Mouse (Mus musculus): Measurements from ENCODE around the gene Dmwd. TPM values are rescaled to one million over a fixed set of nuclear protein-coding genes. Genes with fewer than 3 reads are reported as not detected.

The Dmwd gene
- polyA plus RNA-seq (2015; fragmentation: Nextera tagmentation; extraction: Ambion mirVana): 14.5 and 21.0 TPM in 2 replicates

DNA sequence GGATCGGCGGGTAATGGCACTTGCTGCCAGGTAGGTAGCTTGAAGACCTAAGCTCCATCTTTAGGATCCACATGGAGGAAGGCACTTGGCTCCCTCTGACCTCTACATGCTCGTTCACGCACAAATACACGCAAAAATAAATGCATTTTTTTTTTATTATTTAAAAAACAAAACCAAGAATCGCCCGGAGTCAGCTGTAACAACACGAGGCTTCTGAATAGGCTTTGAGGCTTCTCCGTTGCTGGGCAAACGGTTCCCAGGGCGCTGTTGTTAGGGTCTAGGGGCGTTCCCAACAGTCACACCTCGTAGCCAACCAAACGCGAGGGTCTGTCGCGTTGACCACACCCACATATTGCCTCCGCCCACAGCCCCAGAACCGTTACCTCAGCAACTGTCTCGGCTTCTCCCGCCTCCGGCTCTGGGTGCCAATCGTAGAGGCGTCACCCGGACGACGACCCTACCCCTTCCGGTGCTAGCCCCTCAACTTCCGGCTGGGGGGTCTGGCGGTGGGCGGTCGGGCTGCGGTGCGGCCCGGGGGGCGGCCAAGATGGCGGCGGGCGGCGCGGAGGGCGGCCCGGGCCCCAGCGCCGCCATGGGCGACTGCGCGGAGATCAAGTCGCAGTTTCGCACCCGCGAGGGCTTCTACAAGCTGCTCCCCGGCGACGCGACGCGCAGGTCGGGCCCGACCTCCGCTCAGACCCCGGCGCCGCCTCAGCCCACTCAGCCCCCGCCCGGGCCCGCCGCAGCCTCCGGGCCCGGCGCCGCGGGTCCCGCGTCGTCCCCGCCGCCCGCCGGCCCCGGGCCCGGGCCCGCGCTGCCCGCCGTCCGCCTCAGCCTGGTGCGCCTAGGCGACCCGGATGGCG, at the start of gene Dmwd:
Gene Dmwd (plus strand): TSS at position 505 of the 863 bp plus-strand sequence.

DNA sequence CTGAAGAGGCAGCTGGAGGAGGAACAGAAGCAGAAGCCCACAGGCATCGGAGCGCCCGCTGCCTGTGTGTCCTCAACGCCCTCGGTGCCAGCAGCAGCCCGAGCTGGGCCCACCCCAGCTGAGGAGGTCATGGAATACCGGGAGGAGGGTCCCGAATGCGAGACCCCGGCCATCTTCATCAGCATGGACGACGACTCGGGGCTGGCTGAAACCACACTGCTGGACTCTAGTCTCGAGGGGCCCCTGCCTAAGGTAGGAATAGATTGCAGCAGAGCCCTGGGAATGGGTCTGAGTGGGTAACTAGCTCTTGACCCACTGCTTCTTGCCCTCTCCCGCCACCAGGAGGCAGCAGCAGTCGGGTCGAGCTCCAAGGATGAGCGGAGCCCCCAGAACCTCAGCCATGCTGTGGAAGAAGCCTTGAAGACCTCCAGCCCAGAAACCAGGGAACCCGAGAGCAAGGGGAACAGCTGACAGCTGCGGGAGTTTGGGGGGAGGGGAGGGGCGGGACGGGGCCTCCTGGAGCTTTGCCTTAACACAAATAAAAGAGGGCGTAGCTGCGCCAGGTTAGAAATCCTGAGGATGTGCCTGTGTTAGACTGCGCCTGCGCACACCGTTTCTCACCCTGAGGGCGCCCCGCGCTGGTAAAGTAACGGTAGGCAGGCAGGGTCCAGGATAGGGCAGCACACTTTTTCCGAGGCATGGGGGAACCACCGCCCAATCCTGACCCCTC, 21.8 kb upstream of the Dmwd start, which contains the start of gene Rsph6a:
Gene Rsph6a (plus strand): TSS at position 644 of the 730 bp plus-strand sequence.

DNA sequence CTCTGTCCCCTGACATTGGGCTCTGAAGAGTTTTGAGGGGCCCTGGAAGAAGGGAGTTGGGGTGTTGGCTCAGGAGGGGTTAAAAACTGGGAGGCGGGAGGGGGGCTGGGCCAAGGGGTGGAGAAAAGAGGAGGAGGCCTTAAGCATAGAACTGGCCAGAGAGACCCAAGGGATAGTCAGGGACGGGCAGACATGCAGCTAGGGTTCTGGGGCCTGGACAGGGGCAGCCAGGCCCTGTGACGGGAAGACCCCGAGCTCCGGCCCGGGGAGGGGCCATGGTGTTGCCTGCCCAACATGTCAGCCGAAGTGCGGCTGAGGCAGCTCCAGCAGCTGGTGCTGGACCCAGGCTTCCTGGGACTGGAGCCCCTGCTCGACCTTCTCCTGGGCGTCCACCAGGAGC, 7.7 kb downstream of the Dmwd start, which contains the start of gene Dmpk:
Gene Dmpk (plus strand): TSS at position 149 of the 400 bp plus-strand sequence.

DNA sequence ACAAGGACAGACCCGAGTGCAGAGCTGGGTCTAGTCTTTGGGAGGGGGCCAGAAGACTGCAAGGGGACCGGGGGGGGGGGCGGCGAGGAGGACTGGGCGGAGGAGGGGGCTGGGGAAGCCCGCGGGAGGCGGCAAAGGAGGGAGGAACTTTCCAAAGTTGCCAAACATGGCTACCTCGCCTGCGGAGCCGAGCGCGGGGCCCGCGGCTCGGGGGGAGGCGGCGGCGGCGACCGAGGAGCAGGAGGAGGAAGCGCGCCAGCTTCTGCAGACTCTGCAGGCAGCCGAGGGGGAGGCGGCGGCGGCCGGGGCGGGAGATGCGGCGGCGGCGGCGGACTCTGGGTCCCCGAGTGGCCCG, 18.4 kb downstream of the Dmwd start, which contains the start of gene Six5:
Gene Six5 (plus strand): TSS at position 124 of the 355 bp plus-strand sequence.

GRCm38 (mm10) chr7:19118028-19118771, 42.2 kb downstream of the Dmwd start, which contains the start of gene Gm4969:
Gene Gm4969, minus strand, starts transcription at chr7:19118368.

DNA sequence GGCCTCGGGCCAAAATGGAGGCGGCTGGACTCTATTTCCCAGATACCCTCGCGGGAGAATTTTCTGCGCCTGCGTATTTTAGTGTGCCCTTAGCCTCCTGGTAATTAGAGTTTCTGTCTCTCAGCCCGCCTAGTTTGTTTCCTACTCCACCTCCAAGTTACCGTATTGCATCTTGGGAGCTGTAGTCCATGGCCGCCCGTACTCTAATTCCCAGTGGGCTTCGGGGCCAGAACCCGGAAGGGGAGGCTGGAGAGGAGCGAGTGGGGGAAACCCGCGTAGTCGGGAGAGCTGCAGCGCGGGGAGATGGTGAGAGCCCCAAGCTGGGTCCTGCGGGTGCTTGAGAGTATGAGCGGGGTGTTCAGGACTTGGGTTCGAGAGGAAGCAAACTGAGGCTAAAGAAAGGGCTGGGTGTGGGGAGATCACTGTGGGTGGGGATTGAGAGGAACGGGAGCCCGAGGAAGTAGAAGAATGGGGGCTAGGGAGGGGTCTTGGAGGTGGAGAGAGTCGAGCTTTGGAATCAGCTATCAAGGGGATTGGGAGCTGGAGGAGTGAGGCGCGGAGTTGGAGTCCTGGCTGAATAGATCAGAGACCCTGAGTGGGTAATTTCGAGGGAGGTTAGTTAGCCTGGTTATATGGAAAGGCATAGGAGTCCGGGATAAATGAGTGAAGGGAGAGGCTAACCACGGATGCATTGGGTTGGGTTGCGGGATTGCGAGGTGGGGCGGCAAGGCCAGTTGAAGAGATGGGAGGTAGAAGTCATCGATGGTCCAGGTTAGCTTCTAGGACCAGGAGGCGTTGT, 43.8 kb downstream of the Dmwd start, which contains the start of gene Fbxo46:
Gene Fbxo46 (plus strand): TSS at position 229 of the 799 bp plus-strand sequence.

Small RNA genes lying within 50 kb of the gene (microRNA-seq; reads per million reads assigned to microRNA genes)
- 1.1 reads per million for gene Mir3100 (ENCODE audit: borderline replicate concordance, insufficient number of aligned reads)

Other genes starting within 250 kb of the Dmwd start
- 4.0 and 7.8 TPM in 2 replicates for gene Mill2, start 236.3 kb upstream of the Dmwd start, polyA plus RNA-seq (2015; fragmentation: Nextera tagmentation; extraction: Ambion mirVana)
- gene Pglyrp1, start 204.9 kb upstream of the Dmwd start, polyA plus RNA-seq (2015; fragmentation: Nextera tagmentation; extraction: Ambion mirVana): 7.2 and 13.5 TPM in 2 replicates
- 17.2 and 17.7 TPM in 2 replicates for gene Ccdc61, start 165.8 kb upstream of the Dmwd start, polyA plus RNA-seq (2015; fragmentation: Nextera tagmentation; extraction: Ambion mirVana)
- 0.58 and 0.68 TPM in 2 replicates for gene Nova2, start 150.3 kb upstream of the Dmwd start, polyA plus RNA-seq (2015; fragmentation: Nextera tagmentation; extraction: Ambion mirVana)
- gene Nanos2, start 88.8 kb upstream of the Dmwd start, polyA plus RNA-seq (2015; fragmentation: Nextera tagmentation; extraction: Ambion mirVana): 0.16 TPM in 1 of 2 replicates, not detected in the other
- 4.6 and 4.8 TPM in 2 replicates for gene Mypop, start 85.0 kb upstream of the Dmwd start, polyA plus RNA-seq (2015; fragmentation: Nextera tagmentation; extraction: Ambion mirVana)
- gene Irf2bp1, start 72.2 kb upstream of the Dmwd start, polyA plus RNA-seq (2015; fragmentation: Nextera tagmentation; extraction: Ambion mirVana): 15.6 and 16.6 TPM in 2 replicates
- gene Foxa3, start 52.7 kb upstream of the Dmwd start, polyA plus RNA-seq (2015; fragmentation: Nextera tagmentation; extraction: Ambion mirVana): 1.1 and 2.4 TPM in 2 replicates
- 14.9 and 20.6 TPM in 2 replicates for gene Sympk, start 51.9 kb upstream of the Dmwd start, polyA plus RNA-seq (2015; fragmentation: Nextera tagmentation; extraction: Ambion mirVana)
- not detected in 2 replicates for gene Rsph6a, start 21.5 kb upstream of the Dmwd start, polyA plus RNA-seq (2015; fragmentation: Nextera tagmentation; extraction: Ambion mirVana)
- 21.6 and 28.7 TPM in 2 replicates for gene Dmpk, start 7.6 kb downstream of the Dmwd start, polyA plus RNA-seq (2015; fragmentation: Nextera tagmentation; extraction: Ambion mirVana)
- 4.2 and 5.9 TPM in 2 replicates for gene Six5, start 18.4 kb downstream of the Dmwd start, polyA plus RNA-seq (2015; fragmentation: Nextera tagmentation; extraction: Ambion mirVana)
- gene Gm4969, start 42.1 kb downstream of the Dmwd start, polyA plus RNA-seq (2015; fragmentation: Nextera tagmentation; extraction: Ambion mirVana): 0.33 and 0.44 TPM in 2 replicates
- 5.8 and 8.7 TPM in 2 replicates for gene Fbxo46, start 43.6 kb downstream of the Dmwd start, polyA plus RNA-seq (2015; fragmentation: Nextera tagmentation; extraction: Ambion mirVana)
- 10.3 and 16.6 TPM in 2 replicates for gene Qpctl, start 73.1 kb downstream of the Dmwd start, polyA plus RNA-seq (2015; fragmentation: Nextera tagmentation; extraction: Ambion mirVana)
- gene Snrpd2, start 73.5 kb downstream of the Dmwd start, polyA plus RNA-seq (2015; fragmentation: Nextera tagmentation; extraction: Ambion mirVana): 109 and 149 TPM in 2 replicates
- gene Gipr, start 89.9 kb downstream of the Dmwd start, polyA plus RNA-seq (2015; fragmentation: Nextera tagmentation; extraction: Ambion mirVana): 0.33 and 0.54 TPM in 2 replicates
- gene Eml2, start 100.2 kb downstream of the Dmwd start, polyA plus RNA-seq (2015; fragmentation: Nextera tagmentation; extraction: Ambion mirVana): 5.5 and 7.8 TPM in 2 replicates
- 0.98 and 2.9 TPM in 2 replicates for gene Gpr4, start 136.3 kb downstream of the Dmwd start, polyA plus RNA-seq (2015; fragmentation: Nextera tagmentation; extraction: Ambion mirVana)
- 15.0 and 17.1 TPM in 2 replicates for gene Opa3, start 152.1 kb downstream of the Dmwd start, polyA plus RNA-seq (2015; fragmentation: Nextera tagmentation; extraction: Ambion mirVana)
- 43.2 and 55.1 TPM in 2 replicates for gene Vasp, start 195.6 kb downstream of the Dmwd start, polyA plus RNA-seq (2015; fragmentation: Nextera tagmentation; extraction: Ambion mirVana)
- 0.44 and 0.66 TPM in 2 replicates for gene Ppm1n, start 203.8 kb downstream of the Dmwd start, polyA plus RNA-seq (2015; fragmentation: Nextera tagmentation; extraction: Ambion mirVana)
- gene Rtn2, start 206.4 kb downstream of the Dmwd start, polyA plus RNA-seq (2015; fragmentation: Nextera tagmentation; extraction: Ambion mirVana): 24.3 and 37.8 TPM in 2 replicates
- 0.12 and 0.14 TPM in 2 replicates for gene Fosb, start 233.8 kb downstream of the Dmwd start, polyA plus RNA-seq (2015; fragmentation: Nextera tagmentation; extraction: Ambion mirVana)